Mouse (Mus musculus): ENCODE data around the gene Heatr5b.

- no peak for TF ChIP-seq CTCF (IDR thresholded peaks at IDR 0.05)
- TF ChIP-seq POLR2A (IDR thresholded peaks at IDR 0.05; ENCODE audit: insufficient read depth, low read depth, low read length) = no peak
Observed at GRCm38 (mm10) chr17:78737096-78737495, 98.1 kb downstream of the Heatr5b start, which contains the start of gene Strn.
